Mouse (Mus musculus) midbrain, embryonic 16.5 days (tissue): ENCODE results near the gene Guca1a. TPM values are rescaled to one million over a fixed set of nuclear protein-coding genes. Genes with fewer than 3 reads are reported as not detected.
"Not testable (repeated sequence)": the region's sequence is repeated elsewhere in the genome, so short reads cannot be mapped to it uniquely, and the experiment has no call there.

Experiments
- ATAC-seq: fragments of 200-750 bp; cut with Nextera tagmentation; 2 replicates; pipeline ENCODE4 v1.8.0; 2017; ENCODE audit warnings: moderate TSS enrichment
- H3K27ac ChIP-seq: fragments of 300-500 bp; sonication (generic); 2 replicates; pipeline ENCODE4 v1.5.1; 2014; ENCODE audit warnings: mild to moderate bottlenecking, low read length, mixed read lengths
- H3K27me3 ChIP-seq: fragments of 300-500 bp; sonication (generic); 2 replicates; pipeline ENCODE4 v1.6.1; 2014; ENCODE audit warnings: low read depth, low read length, mixed read lengths; ENCODE audit not compliant: control insufficient read depth, insufficient read depth
- H3K36me3 ChIP-seq: fragments of 300-500 bp; sonication (generic); 2 replicates; pipeline ENCODE4 v1.6.1; 2014; ENCODE audit warnings: mild to moderate bottlenecking, low read length, moderate library complexity, mixed read lengths; ENCODE audit not compliant: control insufficient read depth, insufficient read depth
- H3K4me1 ChIP-seq: fragments of 300-500 bp; sonication (generic); 2 replicates; pipeline ENCODE4 v1.6.1; 2014; ENCODE audit warnings: mild to moderate bottlenecking, low read length, mixed read lengths; ENCODE audit not compliant: control insufficient read depth, insufficient read depth
- H3K4me2 ChIP-seq: fragments of 300-500 bp; sonication (generic); 2 replicates; pipeline ENCODE4 v1.6.1; 2014; ENCODE audit warnings: mild to moderate bottlenecking, low read length, mixed read lengths
- H3K4me3 ChIP-seq: fragments of 300-500 bp; sonication (generic); 2 replicates; pipeline ENCODE4 v1.5.1; 2014; ENCODE audit warnings: low read depth, mild to moderate bottlenecking, low read length, moderate library complexity, mixed read lengths
- H3K9ac ChIP-seq: fragments of 300-500 bp; sonication (generic); 2 replicates; pipeline ENCODE4 v1.6.1; 2014; ENCODE audit warnings: low read depth, low read length, mixed read lengths
- H3K9me3 ChIP-seq: fragments of 300-500 bp; sonication (generic); replicated peaks from 2 replicates; pipeline ENCODE4 v1.6.1; 2014; ENCODE audit warnings: mild to moderate bottlenecking, low read length, mixed read lengths; ENCODE audit not compliant: control insufficient read depth, poor library complexity, severe bottlenecking
- WGBS: fragments of 180-500 bp; shearing (Covaris S2); extraction: QIAGEN DNeasy Blood & Tissue Kit; methylation state at CpG from one replicate; pipeline ENCODE4 v1.1.7; 2014; 5-methylcytosine and 5-hydroxymethylcytosine counted together
- polyA plus RNA-seq: library from polyadenylated mRNA; unstranded; fragments of >200 nt; fragmentation: Nextera tagmentation; extraction: Ambion mirVana; gene quantifications from 2 replicates; pipeline ENCODE4 v1.2.1, GENCODE M21; 2015

The Guca1a gene
- polyA plus RNA-seq, 1 experiment from 2014 or later: 0.29 TPM

DNA sequence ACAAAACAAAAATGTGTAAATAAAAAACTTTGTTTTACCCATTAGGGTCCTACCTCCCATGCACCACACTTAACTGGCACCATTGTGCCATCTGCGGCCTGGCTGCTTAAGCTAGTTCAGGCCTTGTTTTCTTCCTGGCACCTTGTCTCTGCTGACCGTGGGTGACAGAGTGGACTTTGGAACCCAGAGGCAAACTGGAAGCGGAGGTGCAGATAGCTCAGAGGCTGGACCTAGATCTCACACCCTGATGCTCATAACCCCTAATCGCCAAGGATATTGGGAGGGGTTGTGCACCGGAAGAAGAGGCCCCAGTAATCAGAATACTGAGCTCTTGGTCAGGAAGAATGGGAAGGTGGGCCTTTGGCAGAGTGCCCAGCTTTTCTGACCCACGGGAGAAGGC lies 23.8 kb upstream of the Guca1a start:
- 78% methylated on average over 6 of the region's 6 CpGs for WGBS
- H3K36me3 ChIP-seq: no peaks in the 10 kb centered on the region
- no peak overlapping the region for H3K9ac ChIP-seq
- no peak overlapping the region for H3K27ac ChIP-seq
- H3K4me1 ChIP-seq: 0 out of 2 replicates have a peak, but pooled peaks cover 3% of the 10 kb centered on the region
- no peak overlapping the region for H3K4me2 ChIP-seq
- H3K4me3 ChIP-seq: no peak overlapping the region
- ATAC-seq: no peak
- H3K9me3 ChIP-seq: no peaks in the 10 kb centered on the region
- no peaks in the 10 kb centered on the region for H3K27me3 ChIP-seq

DNA sequence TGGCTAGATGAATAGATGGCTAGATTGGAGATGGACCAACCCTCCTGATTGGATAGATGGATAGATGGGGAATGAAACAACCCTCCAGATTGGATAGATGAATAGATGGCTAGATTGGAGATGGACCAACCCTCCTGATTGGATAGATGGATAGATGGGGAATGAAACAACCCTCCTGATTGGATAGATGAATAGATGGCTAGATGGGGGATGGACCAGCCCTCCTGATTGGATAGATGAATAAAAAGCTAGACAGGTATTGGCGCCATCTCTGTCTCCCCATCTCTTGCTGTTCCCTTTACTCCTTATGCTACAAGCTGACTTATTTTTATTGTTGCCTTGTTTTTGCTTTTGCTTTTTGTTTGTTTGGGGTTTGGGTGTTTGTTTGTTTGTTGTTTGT lies 22.2 kb upstream of the Guca1a start:
- not testable (repeated sequence) for H3K4me3 ChIP-seq, ATAC-seq, H3K9ac ChIP-seq, H3K27me3 ChIP-seq, H3K36me3 ChIP-seq, H3K4me1 ChIP-seq, H3K27ac ChIP-seq, H3K4me2 ChIP-seq, H3K9me3 ChIP-seq
- 90% methylated on average over 1 of the region's 1 CpGs for WGBS

DNA sequence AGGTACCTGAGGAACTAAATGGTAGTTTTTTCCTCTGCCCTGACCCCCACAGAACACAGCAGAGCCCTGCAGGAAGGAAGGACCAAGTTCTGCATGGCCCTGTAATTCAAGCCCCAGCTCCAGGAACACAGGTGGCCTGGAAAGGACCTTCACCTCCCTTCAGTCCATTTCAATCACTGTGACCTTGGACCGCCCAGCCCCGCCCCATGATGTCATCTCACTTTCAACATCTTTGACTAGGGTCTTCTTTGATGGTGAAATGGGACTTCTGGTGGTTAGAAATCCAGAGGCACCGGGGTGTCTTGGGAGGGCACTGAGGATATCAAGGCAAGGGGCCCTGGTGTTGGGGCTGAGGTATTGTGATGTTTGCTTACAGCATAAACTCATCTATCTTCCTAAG lies 21.2 kb upstream of the Guca1a start:
- H3K4me3 ChIP-seq: no peak overlapping the region
- no peaks in the 10 kb centered on the region for H3K27me3 ChIP-seq
- H3K27ac ChIP-seq: no peak overlapping the region
- WGBS: 81% methylated on average over 3 of the region's 3 CpGs
- no peak overlapping the region for H3K9ac ChIP-seq
- no peaks in the 10 kb centered on the region for H3K36me3 ChIP-seq
- H3K9me3 ChIP-seq: no peaks in the 10 kb centered on the region
- no peak for ATAC-seq
- no peaks in the 10 kb centered on the region for H3K4me1 ChIP-seq
- H3K4me2 ChIP-seq: no peak overlapping the region

- Histone ChIP-seq H3K9me3 (no peaks in the 10 kb centered on the region), H3K4me3 (no peak overlapping the region), H3K27ac (no peak overlapping the region), H3K9ac (no peak overlapping the region), H3K36me3 (no peaks in the 10 kb centered on the region), H3K4me2 (no peak overlapping the region), H3K4me1 (no peaks in the 10 kb centered on the region), H3K27me3 (no peaks in the 10 kb centered on the region)
- ATAC-seq: no peak
- WGBS: 62% methylated on average over 2 of the region's 2 CpGs
Measured at GRCm38 (mm10) chr17:47420195-47420594, 19.8 kb upstream of the Guca1a start.

GRCm38 (mm10) chr17:47409897-47410861 lies 9.8 kb upstream of the Guca1a start:
- Histone ChIP-seq H3K4me2 (peak overlapping the region; percentile 61), H3K9ac (peak overlapping the region; percentile 4), H3K27me3 (peaks cover 17% of the 10 kb centered on the region), H3K4me3 (peak overlapping the region; percentile 37)
- ATAC-seq: peak; percentile 76
- H3K9me3 ChIP-seq, H3K4me1 ChIP-seq, H3K27ac ChIP-seq, H3K36me3 ChIP-seq: not testable (repeated sequence)
- 3% methylated on average over 68 of the region's 74 CpGs for WGBS

DNA sequence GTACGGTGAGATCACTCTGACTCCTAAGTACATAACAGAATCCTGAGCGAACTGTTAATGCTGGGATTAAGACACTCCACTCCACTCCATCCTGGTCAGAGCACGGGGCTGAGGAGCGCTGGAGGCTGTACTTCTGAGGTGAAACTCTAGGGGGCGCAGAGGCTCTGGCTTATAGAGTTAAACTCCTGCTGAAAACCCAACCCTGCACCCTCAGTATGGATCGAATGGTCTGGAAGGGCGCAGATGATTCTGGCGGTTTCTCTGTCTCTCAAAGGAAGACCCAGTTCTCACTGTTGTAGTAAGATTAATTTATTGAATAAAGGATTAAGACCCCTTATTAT lies 8.1 kb upstream of the Guca1a start:
- Histone ChIP-seq H3K27me3 (peaks cover 17% of the 10 kb centered on the region), H3K27ac (no peak overlapping the region), H3K4me3 (no peak overlapping the region), H3K9me3 (no peaks in the 10 kb centered on the region), H3K9ac (no peak overlapping the region), H3K36me3 (no peaks in the 10 kb centered on the region), H3K4me2 (no peak overlapping the region), H3K4me1 (no peaks in the 10 kb centered on the region)
- ATAC-seq: no peak
- 23% methylated on average over 8 of the region's 8 CpGs for WGBS

DNA sequence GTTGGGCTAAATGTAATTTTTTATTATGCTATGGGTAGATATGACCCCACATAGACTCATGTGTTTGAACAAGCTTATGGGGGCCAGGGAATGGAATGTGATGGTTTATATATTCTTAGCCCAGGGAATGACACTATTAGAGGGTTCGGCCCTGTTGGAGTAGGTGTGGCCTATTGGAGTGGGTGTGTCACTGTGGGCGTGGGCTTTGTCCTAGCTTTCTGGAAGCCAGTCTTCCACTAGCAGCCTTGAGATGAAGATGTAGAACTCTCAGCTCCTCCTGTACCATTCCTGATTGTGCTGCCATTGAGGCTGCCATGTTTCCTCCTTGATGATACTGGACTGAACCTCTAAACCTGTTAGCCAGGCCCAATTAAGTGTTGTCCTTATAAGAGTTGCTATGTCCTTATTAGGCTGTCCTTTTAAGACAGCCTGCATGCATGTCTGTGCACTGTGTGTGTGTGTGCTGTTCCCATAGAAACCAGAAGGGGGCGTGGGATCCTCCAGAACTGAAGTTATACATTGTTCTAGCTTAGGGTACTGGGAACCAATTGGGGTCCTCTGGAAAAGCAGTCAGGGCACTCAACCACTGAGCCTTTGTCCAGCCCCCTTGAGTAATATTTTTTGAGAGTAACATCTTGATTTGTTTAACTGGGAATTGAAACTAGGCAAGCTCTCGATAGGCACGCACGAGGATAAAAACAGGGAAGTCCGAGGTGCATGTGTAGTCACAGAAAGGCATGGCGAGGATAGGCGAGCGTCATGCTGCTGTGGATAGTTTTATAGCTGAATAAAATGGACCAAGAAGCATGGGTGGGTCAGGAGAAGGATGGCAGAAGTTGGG lies 7.6 kb upstream of the Guca1a start:
- H3K4me2 ChIP-seq: no peak overlapping the region
- no peak overlapping the region for H3K9ac ChIP-seq
- H3K27me3 ChIP-seq: peaks cover 17% of the 10 kb centered on the region
- 64% methylated on average over 10 of the region's 10 CpGs for WGBS
- no peaks in the 10 kb centered on the region for H3K36me3 ChIP-seq
- H3K4me3 ChIP-seq: no peak overlapping the region
- H3K27ac ChIP-seq: no peak overlapping the region
- H3K9me3 ChIP-seq: no peaks in the 10 kb centered on the region
- ATAC-seq: no peak
- no peaks in the 10 kb centered on the region for H3K4me1 ChIP-seq

- Histone ChIP-seq H3K36me3 (no peaks in the 10 kb centered on the region), H3K4me3 (no peak overlapping the region), H3K27ac (no peak overlapping the region), H3K9ac (no peak overlapping the region), H3K9me3 (no peaks in the 10 kb centered on the region), H3K4me1 (peaks cover 4% of the 10 kb centered on the region; the same call in 1 of the 2 replicates), H3K4me2 (no peak overlapping the region), H3K27me3 (peaks cover 18% of the 10 kb centered on the region)
- ATAC-seq: no peak
- WGBS: 80% methylated on average over 8 of the region's 8 CpGs
Measured at GRCm38 (mm10) chr17:47399091-47399490, 1.3 kb downstream of the Guca1a start.
